In the genomic region with DNA sequence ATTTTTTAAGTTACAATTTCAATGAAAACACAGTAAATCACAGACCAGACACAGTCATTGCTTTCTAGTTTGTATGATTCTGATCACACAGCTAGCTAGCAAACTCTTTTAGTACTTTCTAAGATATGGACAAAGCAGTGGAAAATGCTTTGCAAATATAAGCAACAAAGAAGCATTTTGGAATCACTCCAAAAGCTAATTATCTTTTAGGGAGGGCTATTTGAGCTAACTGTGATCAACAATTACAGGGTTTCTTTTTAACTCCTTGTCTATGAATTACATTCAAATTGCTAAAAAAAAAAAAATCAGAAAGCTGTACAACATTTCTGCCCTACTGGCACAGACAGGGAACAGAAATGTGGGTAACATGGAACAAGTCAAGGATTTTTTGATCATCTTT, we compare ENCODE assay signal across 26 mouse cellular contexts.
"Had no signal": no experiment of that assay in that cellular context is flagged by ENCODE, and none has a peak within 500 bp of the region (broad histone marks: within the 10 kb centered on the region; RNA-seq: fewer than 3 reads in every experiment).

No protein-coding gene starts in this region.

- H3K4me3 ChIP-seq: heart, adult 2 months; heart, embryonic 13.5 days; heart, embryonic 15.5 days; hindbrain, embryonic 13.5 days; hindbrain, embryonic 15.5 days; kidney, embryonic 15.5 days; limb, embryonic 10.5 days; limb, embryonic 12.5 days; liver, embryonic 13.5 days had no signal

- ATAC-seq: hindbrain, postnatal 0 days; intestine, embryonic 16.5 days had no signal

- H3K27me3 ChIP-seq: heart, embryonic 13.5 days; heart, embryonic 15.5 days; hindbrain, embryonic 13.5 days; hindbrain, embryonic 15.5 days; kidney, embryonic 15.5 days; limb, embryonic 12.5 days; liver, embryonic 13.5 days had no signal

- H3K4me1 ChIP-seq: heart, embryonic 15.5 days; hindbrain, embryonic 13.5 days; hindbrain, embryonic 15.5 days; kidney, embryonic 15.5 days; limb, embryonic 10.5 days; limb, embryonic 12.5 days; liver, embryonic 13.5 days had no signal

- H3K4me2 ChIP-seq: heart, embryonic 11.5 days; heart, embryonic 13.5 days; heart, embryonic 15.5 days; hindbrain, embryonic 13.5 days; hindbrain, embryonic 15.5 days; kidney, embryonic 15.5 days; limb, embryonic 12.5 days; liver, embryonic 11.5 days; liver, embryonic 13.5 days had no signal

- H3K9me3 ChIP-seq: heart, embryonic 13.5 days; heart, embryonic 15.5 days; hindbrain, embryonic 13.5 days; hindbrain, embryonic 15.5 days; kidney, embryonic 15.5 days; limb, embryonic 10.5 days; limb, embryonic 12.5 days; liver, embryonic 13.5 days had no signal

- DNase-seq: gastrocnemius, postnatal 14 days; gastrocnemius, postnatal 36 days; heart, adult 2 months; heart, postnatal 14 days; heart, postnatal 36 days; kidney, adult 11 months; kidney, adult 2 months; kidney, adult 9 months; kidney, postnatal 14 days; kidney, postnatal 36 days; layer of hippocampus, adult 9-11 months; layer of hippocampus, postnatal 36 days; liver; liver, embryonic 13.5 days had no signal

- H3K36me3 ChIP-seq: heart, embryonic 15.5 days; hindbrain, embryonic 13.5 days; kidney, embryonic 15.5 days; limb, embryonic 10.5 days; limb, embryonic 12.5 days; liver, embryonic 13.5 days had no signal

- H3K27ac ChIP-seq: heart, embryonic 13.5 days; heart, embryonic 15.5 days; hindbrain, embryonic 13.5 days; hindbrain, embryonic 15.5 days; hindbrain, postnatal 0 days; kidney, embryonic 15.5 days; kidney, postnatal 0 days; limb, embryonic 10.5 days; limb, embryonic 12.5 days; liver, embryonic 13.5 days had no signal

- H3K9ac ChIP-seq: heart, embryonic 13.5 days; heart, embryonic 15.5 days; hindbrain, embryonic 13.5 days; hindbrain, embryonic 15.5 days; kidney, embryonic 15.5 days; limb, embryonic 12.5 days; liver, embryonic 13.5 days had no signal
